Mouse (Mus musculus): ENCODE measurements around the gene Nmnat2. TPM values are rescaled to one million over a fixed set of nuclear protein-coding genes. Genes with fewer than 3 reads are reported as not detected.

Nmnat2 gene
- polyA plus RNA-seq, 1 experiment from 2014 or later, result 38.8 TPM

DNA sequence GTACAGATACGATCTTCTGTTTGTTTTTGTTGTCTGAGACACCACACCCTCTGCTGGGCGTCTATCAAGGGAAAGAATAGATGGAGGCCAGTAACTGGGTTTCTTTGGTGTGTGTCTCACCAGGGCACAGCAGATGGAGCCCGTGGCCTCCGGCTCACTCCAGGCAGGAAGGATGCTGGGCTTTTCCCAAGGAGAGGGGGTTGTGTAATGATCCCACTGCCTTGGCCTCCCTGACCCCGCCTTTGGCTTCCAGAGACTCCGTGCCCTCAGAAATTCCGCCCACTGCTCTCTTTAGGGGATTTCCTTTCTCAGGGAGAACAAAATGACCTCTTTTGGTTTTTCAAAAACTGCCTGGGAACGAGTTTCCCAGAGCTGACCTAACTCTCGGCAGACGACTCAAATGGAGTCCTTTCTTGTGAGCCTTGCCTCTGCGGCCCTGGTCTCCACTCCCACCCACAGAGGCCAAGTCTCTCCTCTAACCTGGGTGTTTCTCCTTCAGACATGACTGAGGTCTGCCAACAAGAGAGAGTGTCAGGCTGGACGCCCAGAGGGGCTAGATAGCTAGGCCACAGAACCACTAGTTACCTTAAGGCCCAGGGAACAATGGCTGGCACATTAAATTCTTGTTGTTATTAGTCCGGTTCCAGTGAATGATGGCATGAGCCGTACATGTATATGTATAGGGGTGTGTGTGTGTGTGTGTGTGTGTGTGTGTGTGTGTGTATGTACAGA, 93.5 kb downstream of the Nmnat2 start:
- no peak overlapping the region for H3K4me2 ChIP-seq
- no peaks in the 10 kb centered on the region for H3K9me3 ChIP-seq (replicated peaks)
- H3K27me3 ChIP-seq, result peaks cover 68% of the 10 kb centered on the region
- H3K27ac ChIP-seq, result no peak overlapping the region
- H3K4me1 ChIP-seq, result peaks cover 25% of the 10 kb centered on the region
- H3K9ac ChIP-seq, result no peak overlapping the region
- 21% methylated on average over 14 of the region's 14 CpGs for WGBS
- H3K4me3 ChIP-seq, result no peak overlapping the region
- ATAC-seq, result no peak
- H3K36me3 ChIP-seq (ENCODE audit: poor library complexity, severe bottlenecking), result no peaks in the 10 kb centered on the region

DNA sequence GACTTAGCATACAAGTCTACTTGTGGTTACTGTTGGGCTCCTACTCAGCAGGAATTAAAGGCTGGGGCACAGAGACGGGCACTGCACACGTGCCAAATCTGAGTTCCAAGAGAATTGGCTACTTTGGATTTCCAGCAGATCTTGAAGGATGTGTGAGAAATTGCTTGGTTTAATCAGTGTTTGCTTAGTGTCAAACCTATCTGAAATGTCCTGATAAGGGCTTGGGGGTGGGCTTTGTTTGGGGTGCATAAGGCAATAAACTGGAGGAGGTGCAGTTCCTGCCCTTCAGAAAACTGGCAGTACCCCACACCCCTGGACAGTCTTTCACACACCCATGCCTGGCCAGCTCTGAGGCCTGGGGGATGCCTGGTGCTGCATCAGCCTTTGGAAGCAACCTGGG, 94.7 kb downstream of the Nmnat2 start:
- no peak overlapping the region for H3K27ac ChIP-seq
- H3K4me3 ChIP-seq, result no peak overlapping the region
- ATAC-seq, result no peak
- peaks cover 61% of the 10 kb centered on the region for H3K27me3 ChIP-seq
- 61% methylated on average over 2 of the region's 2 CpGs for WGBS
- H3K9ac ChIP-seq, result no peak overlapping the region
- peaks cover 30% of the 10 kb centered on the region for H3K4me1 ChIP-seq
- no peaks in the 10 kb centered on the region for H3K36me3 ChIP-seq (ENCODE audit: poor library complexity, severe bottlenecking)
- H3K9me3 ChIP-seq (replicated peaks), result no peaks in the 10 kb centered on the region
- no peak overlapping the region for H3K4me2 ChIP-seq

DNA sequence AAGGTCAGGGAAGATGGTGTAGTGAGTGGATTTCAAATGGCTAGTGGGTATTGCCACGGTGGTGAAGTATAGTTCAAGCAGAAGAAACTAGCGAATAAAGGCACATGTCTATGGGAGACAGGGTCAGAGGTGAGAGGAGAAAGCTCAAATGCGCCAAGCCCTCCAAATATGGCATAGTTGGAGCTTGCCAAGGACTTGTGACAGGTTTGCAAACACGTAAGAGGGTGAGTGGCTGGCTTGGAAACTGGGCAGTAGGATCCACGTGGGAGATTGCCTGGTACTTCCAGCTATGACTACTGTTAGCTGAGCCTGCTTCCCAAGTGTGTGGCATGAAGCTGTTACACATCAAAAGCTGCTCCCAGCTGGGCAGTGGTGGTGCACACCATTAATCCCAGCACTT, 96.7 kb downstream of the Nmnat2 start:
- ATAC-seq, result no peak
- H3K27ac ChIP-seq, result no peak overlapping the region
- 76% methylated on average over 5 of the region's 5 CpGs for WGBS
- H3K27me3 ChIP-seq, result peaks cover 64% of the 10 kb centered on the region
- no peak overlapping the region for H3K9ac ChIP-seq
- H3K9me3 ChIP-seq (replicated peaks), result no peaks in the 10 kb centered on the region
- H3K4me2 ChIP-seq, result no peak overlapping the region
- H3K4me3 ChIP-seq, result no peak overlapping the region
- H3K36me3 ChIP-seq (ENCODE audit: poor library complexity, severe bottlenecking), result no peaks in the 10 kb centered on the region
- H3K4me1 ChIP-seq, result peaks cover 31% of the 10 kb centered on the region

DNA sequence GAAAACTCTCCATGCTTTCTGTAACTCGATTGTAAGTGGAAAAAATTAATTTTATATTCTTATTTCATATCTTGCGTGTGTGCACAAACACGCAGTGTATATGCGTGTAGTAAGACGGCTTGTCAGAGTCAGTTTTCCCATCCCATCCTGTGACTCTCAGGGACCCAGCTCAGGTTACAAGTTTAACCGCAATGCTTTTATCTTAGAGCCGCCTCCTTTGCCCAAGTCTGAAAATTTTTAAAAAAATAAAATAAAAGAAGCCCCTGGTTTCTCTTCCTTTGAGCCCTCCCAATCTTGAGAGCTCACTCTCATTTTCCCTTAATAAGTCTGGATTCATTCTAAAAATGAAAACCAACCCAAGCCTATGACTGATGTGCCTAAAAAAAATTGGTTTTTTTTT, 98.8 kb downstream of the Nmnat2 start:
- Histone ChIP-seq H3K9ac (no peak overlapping the region), H3K4me2 (no peak overlapping the region), H3K27me3 (peaks cover 63% of the 10 kb centered on the region), H3K4me3 (no peak overlapping the region), H3K4me1 (peaks cover 26% of the 10 kb centered on the region), H3K9me3 (replicated peaks) (no peaks in the 10 kb centered on the region), H3K27ac (no peak overlapping the region), H3K36me3 (ENCODE audit: poor library complexity, severe bottlenecking) (no peaks in the 10 kb centered on the region)
- ATAC-seq, result no peak
- 18% methylated on average over 7 of the region's 7 CpGs for WGBS

DNA sequence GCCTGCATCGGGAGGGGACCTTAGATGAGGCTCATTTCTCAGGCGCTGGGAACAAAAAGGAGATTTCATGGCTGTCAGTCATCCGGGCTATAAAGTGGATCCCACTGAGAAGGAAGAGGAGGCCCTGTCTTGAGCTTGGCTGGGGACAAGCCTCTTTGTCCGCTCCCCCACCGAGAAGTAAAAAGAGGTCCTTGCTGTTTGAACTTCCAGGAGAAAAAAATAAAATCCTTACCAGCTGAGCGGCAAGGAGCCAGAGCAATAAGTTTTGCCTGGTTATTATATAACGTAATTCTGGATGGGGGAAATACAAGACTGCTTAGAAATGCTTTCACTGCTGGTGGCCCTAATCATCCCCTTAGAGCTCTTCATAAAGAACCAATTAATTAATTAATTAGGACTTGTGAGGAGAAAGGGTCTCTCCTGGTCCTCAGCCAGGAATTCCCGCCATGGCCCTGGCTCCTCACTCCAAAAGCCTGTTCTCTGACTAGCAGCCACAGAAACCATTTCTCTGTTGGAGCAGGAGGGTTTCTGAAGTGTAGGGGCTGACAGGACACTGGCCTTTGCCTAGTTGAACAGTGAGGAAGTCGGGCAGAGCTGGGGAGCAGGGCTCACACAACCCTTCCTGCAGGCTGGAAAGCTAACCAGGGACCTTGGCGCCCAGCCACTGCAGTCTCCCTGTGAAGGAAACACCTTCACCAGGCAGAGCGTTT, 99.5 kb downstream of the Nmnat2 start:
- Histone ChIP-seq H3K27ac (0 out of 2 replicates have a peak overlapping the region, but pooled peaks have one; percentile 2), H3K9ac (no peak overlapping the region)

DNA sequence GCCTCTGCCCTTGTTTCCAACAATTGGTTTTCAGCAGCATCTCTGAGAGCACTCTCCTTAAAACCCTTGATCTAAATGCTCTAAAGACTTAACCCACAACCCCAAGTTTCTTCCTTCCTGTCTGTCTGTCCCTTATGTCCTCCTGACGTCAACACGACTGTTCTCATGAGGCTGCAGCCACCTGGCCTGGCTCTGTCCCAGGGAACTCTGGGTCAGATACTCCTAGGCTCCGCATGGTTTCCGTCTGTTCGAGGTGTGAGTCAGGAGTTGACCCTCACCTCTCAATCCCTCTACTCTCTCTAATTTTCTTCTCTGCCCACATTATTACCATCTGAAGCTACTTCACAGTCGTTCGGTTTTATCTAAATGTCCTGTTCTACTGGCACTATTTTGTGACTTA, 103.5 kb downstream of the Nmnat2 start:
- Histone ChIP-seq H3K4me1 (peaks cover 18% of the 10 kb centered on the region), H3K4me2 (no peak overlapping the region), H3K4me3 (no peak overlapping the region), H3K9ac (no peak overlapping the region), H3K9me3 (replicated peaks) (no peaks in the 10 kb centered on the region), H3K27ac (no peak overlapping the region), H3K27me3 (peaks cover 46% of the 10 kb centered on the region), H3K36me3 (ENCODE audit: poor library complexity, severe bottlenecking) (no peaks in the 10 kb centered on the region)
- ATAC-seq, result no peak
- WGBS, result 80% methylated on average over 7 of the region's 7 CpGs

More for the DNA sequence above, 99.5 kb downstream of the Nmnat2 start:
- peaks cover 26% of the 10 kb centered on the region for H3K4me1 ChIP-seq
- peaks cover 68% of the 10 kb centered on the region for H3K27me3 ChIP-seq
- H3K9me3 ChIP-seq (replicated peaks), result no peaks in the 10 kb centered on the region
- peak overlapping the region; percentile 11; the same call in 1 of the 2 replicates for H3K4me2 ChIP-seq
- WGBS, result 5% methylated on average over 11 of the region's 11 CpGs
- H3K36me3 ChIP-seq (ENCODE audit: poor library complexity, severe bottlenecking), result no peaks in the 10 kb centered on the region
- peak; percentile 61 for ATAC-seq
- H3K4me3 ChIP-seq, result no peak overlapping the region

DNA sequence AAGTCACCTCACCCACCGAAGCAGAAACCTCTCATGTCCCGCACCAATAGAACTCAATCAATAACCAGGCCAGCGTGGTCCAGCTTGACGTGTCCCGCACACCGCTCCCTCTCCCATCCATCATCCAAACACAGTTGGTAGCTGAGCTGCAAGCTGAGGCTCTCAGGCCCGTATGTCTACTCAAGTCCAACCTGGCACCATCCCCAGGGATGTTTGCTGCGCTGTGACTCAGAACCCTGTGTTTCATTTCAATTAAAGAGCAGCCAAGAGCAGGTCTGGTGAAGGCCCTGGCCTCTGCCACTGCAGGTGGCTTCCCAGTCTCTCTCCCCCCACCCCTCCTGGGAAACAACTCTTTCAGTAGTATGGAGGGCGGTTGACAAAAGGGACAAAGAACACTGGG, 104.8 kb downstream of the Nmnat2 start:
- no peak overlapping the region for H3K27ac ChIP-seq
- WGBS, result 88% methylated on average over 9 of the region's 9 CpGs
- H3K36me3 ChIP-seq (ENCODE audit: poor library complexity, severe bottlenecking), result no peaks in the 10 kb centered on the region
- H3K4me1 ChIP-seq, result peaks cover 5% of the 10 kb centered on the region
- no peak overlapping the region for H3K4me2 ChIP-seq
- H3K9me3 ChIP-seq (replicated peaks), result no peaks in the 10 kb centered on the region
- H3K27me3 ChIP-seq, result peaks cover 46% of the 10 kb centered on the region
- no peak overlapping the region for H3K4me3 ChIP-seq
- no peak for ATAC-seq
- H3K9ac ChIP-seq, result no peak overlapping the region

DNA sequence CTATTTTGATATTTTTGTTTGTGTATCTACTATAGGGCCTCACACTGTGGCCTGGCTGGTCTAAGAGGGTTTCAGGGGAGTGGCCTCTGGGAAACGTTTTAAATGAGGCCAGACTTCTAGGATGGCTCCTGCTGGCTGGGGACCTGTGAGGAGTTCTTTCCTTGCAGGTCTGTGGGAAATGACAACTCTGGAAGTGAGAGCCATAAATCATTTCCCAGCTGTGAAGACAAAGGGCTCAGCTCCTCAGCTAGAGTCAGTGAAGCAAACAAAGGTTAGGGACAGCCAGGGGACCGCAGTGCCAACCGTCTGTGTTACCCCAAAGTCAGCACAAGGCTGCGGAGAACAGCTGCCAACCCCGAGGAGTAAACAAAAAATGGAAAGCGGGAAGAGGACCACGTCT, 107.8 kb downstream of the Nmnat2 start:
- no peak for ATAC-seq
- no peak overlapping the region for H3K4me2 ChIP-seq
- H3K4me1 ChIP-seq, result no peaks in the 10 kb centered on the region
- peak overlapping the region; percentile 48; the same call in 1 of the 2 replicates for H3K27ac ChIP-seq
- WGBS, result 49% methylated on average over 7 of the region's 7 CpGs
- H3K9ac ChIP-seq, result no peak overlapping the region
- no peaks in the 10 kb centered on the region for H3K36me3 ChIP-seq (ENCODE audit: poor library complexity, severe bottlenecking)
- no peaks in the 10 kb centered on the region for H3K9me3 ChIP-seq (replicated peaks)
- H3K27me3 ChIP-seq, result peaks cover 25% of the 10 kb centered on the region
- no peak overlapping the region for H3K4me3 ChIP-seq

DNA sequence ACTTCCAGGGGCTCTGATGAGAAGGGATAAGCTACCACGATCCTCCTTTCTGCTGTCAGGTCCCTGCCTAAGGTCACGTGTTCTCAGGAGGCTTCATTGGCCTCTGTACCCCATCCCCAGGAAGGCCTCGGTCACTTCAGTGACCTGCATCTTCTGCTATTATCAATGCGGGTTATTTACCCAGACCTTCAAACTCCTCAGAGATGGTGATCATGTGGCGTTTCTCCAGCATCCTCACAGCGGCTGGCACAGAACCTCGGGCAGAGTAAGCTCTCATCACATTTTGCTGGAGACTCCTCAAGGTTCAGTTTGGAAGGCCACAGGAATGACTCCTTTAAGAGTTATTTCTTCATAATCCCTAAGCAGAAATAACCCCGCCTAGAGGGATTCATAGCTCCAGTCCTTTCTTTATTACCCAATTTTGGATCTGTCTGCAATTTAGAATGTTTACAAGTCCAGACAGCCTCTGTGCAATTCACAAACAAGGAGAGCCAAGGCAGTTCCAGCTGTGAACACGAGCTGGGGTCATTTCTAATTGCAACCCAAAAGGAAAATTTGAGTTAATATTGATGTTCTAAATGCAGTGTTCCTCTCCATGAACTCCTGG, 110.1 kb downstream of the Nmnat2 start:
- Histone ChIP-seq H3K4me1 (no peaks in the 10 kb centered on the region), H3K9ac (no peak overlapping the region), H3K27me3 (peaks cover 6% of the 10 kb centered on the region), H3K4me2 (no peak overlapping the region), H3K27ac (no peak overlapping the region), H3K4me3 (no peak overlapping the region), H3K36me3 (ENCODE audit: poor library complexity, severe bottlenecking) (no peaks in the 10 kb centered on the region), H3K9me3 (replicated peaks) (no peaks in the 10 kb centered on the region; the same call in 1 of the 2 replicates)
- WGBS, result 83% methylated on average over 9 of the region's 9 CpGs
- no peak for ATAC-seq

DNA sequence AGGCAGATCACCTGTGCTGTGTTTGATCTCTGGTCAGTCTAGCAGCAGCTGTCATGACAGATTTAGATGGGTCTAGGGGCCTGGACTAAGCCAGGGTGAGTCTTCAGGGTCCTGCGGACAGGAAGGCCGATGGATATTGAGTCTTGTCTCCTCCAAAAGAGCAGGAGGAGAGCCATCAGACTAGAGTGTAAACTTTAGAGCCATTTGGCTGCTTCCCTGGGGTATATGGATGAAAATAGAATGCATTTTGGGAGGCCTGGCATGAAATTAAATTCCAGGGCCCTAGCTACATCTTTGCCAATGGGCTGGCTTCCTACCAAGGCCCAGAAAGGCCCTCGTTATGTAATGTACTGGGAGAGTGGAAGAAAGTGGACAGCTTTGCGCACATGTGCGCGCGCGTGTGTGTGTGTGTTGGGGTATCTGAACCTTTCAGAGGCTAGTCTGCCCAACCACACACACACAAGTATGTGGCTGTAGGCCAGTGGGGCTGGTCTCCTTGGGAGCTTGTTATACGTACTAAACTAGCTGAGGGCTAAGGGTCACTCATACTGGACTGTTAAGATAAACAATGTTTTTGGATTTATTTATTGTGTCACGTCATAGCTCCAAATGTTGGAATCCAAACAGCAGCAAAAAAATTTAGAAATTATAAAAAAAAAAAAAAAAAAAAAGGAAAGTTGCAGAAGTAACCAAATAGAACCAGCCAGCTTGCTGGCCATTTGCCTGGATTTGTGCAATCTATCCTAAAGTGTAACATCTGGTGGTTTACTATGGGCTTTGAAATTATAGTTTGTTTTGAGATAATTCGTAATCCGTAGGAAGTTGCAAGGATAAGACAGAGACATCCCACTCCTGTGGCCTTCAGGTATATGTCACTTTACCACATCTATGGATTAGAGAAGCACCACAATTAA, 110.9 kb downstream of the Nmnat2 start:
- no peak overlapping the region for H3K4me2 ChIP-seq
- no peaks in the 10 kb centered on the region for H3K36me3 ChIP-seq (ENCODE audit: poor library complexity, severe bottlenecking)
- H3K9me3 ChIP-seq (replicated peaks), result no peaks in the 10 kb centered on the region; the same call in 1 of the 2 replicates
- no peak for ATAC-seq
- no peak overlapping the region for H3K27ac ChIP-seq
- H3K27me3 ChIP-seq, result peaks cover 3% of the 10 kb centered on the region; the same call in 1 of the 2 replicates
- no peaks in the 10 kb centered on the region for H3K4me1 ChIP-seq
- no peak overlapping the region for H3K4me3 ChIP-seq
- WGBS, result 88% methylated on average over 12 of the region's 12 CpGs
- H3K9ac ChIP-seq, result no peak overlapping the region

DNA sequence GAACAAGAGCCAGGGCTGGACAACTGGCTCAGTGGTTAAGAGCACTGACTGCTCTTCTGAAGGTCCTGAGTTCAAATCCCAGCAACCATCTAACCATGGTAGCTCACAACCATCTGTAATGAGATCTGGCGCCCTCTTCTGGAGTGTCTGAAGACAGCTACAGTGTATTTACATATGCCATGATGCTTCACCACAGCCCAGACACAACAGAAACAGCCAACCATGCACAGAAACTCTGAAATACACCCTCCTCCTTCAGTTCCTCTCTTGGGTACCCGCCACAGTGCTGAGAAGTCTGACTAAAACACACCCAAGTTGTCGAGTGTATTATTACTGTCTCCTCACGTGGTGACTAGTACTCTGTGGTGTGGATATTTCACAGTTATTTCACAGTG, 111.6 kb downstream of the Nmnat2 start:
- WGBS, result 82% methylated on average over 4 of the region's 4 CpGs
- H3K4me2 ChIP-seq, result no peak overlapping the region
- no peaks in the 10 kb centered on the region for H3K4me1 ChIP-seq
- no peak overlapping the region for H3K9ac ChIP-seq
- H3K4me3 ChIP-seq, result no peak overlapping the region
- H3K27me3 ChIP-seq, result peaks cover 9% of the 10 kb centered on the region
- no peaks in the 10 kb centered on the region; the same call in 1 of the 2 replicates for H3K9me3 ChIP-seq (replicated peaks)
- ATAC-seq, result no peak
- no peaks in the 10 kb centered on the region for H3K36me3 ChIP-seq (ENCODE audit: poor library complexity, severe bottlenecking)
- no peak overlapping the region for H3K27ac ChIP-seq

Measured in forebrain, embryonic 13.5 days (tissue).